8 mouse cellular contexts compared by ENCODE assay signal in genomic region chr14:56778200-56778932, GRCm38 (mm10). TPM values are rescaled to one million over a fixed set of nuclear protein-coding genes. Genes with fewer than 3 reads are reported as not detected.
DNase-seq lines count a peak whose midpoint lies in the region; ATAC-seq and TF ChIP-seq lines count a peak whose summit lies in the region.

TSS of gene Pspc1 (minus strand) at chr14:56778316.

- H3K4me3 ChIP-seq in G1E (ENCODE audit: low read depth, low read length): peak within 1 kb of the TSS; percentile 96
- peak within 1 kb of the TSS; percentile 73 for H3K4me3 ChIP-seq in forebrain, embryonic 16.5 days (replicated peaks; ENCODE audit: low read length)
- peak within 1 kb of the TSS; percentile 93 for H3K4me3 ChIP-seq in layer of hippocampus, adult 2 months
- peak within 1 kb of the TSS; percentile 91 for H3K4me3 ChIP-seq in lung, embryonic 14.5 days (ENCODE audit: low read depth, low read length)
- H3K4me3 ChIP-seq in olfactory bulb, adult 2 months (ENCODE audit: insufficient read depth, low read depth, low read length): peak within 1 kb of the TSS; percentile 60
- peak within 1 kb of the TSS; percentile 62 for H3K4me3 ChIP-seq in thymus, adult 2 months (ENCODE audit: control insufficient read depth, insufficient read depth, low read length)

- peak; percentile 89 for ATAC-seq in G1E (ENCODE audit: extremely low read depth, insufficient number of reproducible peaks, low FRiP score, poor library complexity, severe bottlenecking)
- ATAC-seq in forebrain, embryonic 16.5 days: peak; percentile 96
- peak; percentile 97 for ATAC-seq in lung, embryonic 14.5 days (ENCODE audit: insufficient read depth)

- 0% methylated on average over 36 of the region's 36 CpGs for WGBS in forebrain, embryonic 16.5 days
- under 1% methylated on average over 36 of the region's 36 CpGs for WGBS in lung, embryonic 14.5 days
- under 1% methylated on average over 36 of the region's 36 CpGs for WGBS in olfactory bulb, adult 2 months
- WGBS in thymus, adult 2 months: under 1% methylated on average over 36 of the region's 36 CpGs

- TF ChIP-seq POLR2A in olfactory bulb, adult 2 months (IDR thresholded peaks at IDR 0.05; ENCODE audit: insufficient read depth, low read depth, low read length): peak; percentile 93
- peak; percentile 84 for TF ChIP-seq POLR2A in thymus, adult 2 months (IDR thresholded peaks at IDR 0.05; ENCODE audit: control insufficient read depth, extremely low read depth, insufficient read depth, low read length, poor library complexity)

- intact Hi-C loops in heart, postnatal 36 days (cut with DNase I): loop anchor here (2.0 to 10.0 kb wide), 4 partner anchors 34 to 204 kb away; partner anchors contain the start of genes Cenpj, Mphosph8, Parp4 and Zmym2

- H3K9ac ChIP-seq in forebrain, embryonic 16.5 days (replicated peaks; ENCODE audit: low read depth, low read length): peak within 1 kb of the TSS; percentile 90
- H3K9ac ChIP-seq in lung, embryonic 14.5 days: peak within 1 kb of the TSS; percentile 91

- H3K27me3 ChIP-seq in G1E (ENCODE audit: insufficient read depth, low read length): no peaks in the 10 kb centered on the region
- H3K27me3 ChIP-seq in forebrain, embryonic 16.5 days (replicated peaks; ENCODE audit: control insufficient read depth, insufficient read depth, low read length): no peaks in the 10 kb centered on the region
- no peaks in the 10 kb centered on the region for H3K27me3 ChIP-seq in lung, embryonic 14.5 days (ENCODE audit: insufficient read depth, low read length)
- H3K27me3 ChIP-seq in thymus, adult 2 months (ENCODE audit: control insufficient read depth, insufficient read depth, low read length): no peaks in the 10 kb centered on the region

- peaks cover 18% of the 10 kb centered on the region for H3K36me3 ChIP-seq in G1E (replicated peaks)
- no peaks in the 10 kb centered on the region for H3K36me3 ChIP-seq in forebrain, embryonic 16.5 days (ENCODE audit: control insufficient read depth, insufficient read depth)
- peaks cover 5% of the 10 kb centered on the region; the same call in 1 of the 2 replicates for H3K36me3 ChIP-seq in lung, embryonic 14.5 days (ENCODE audit: insufficient read depth)
- no peaks in the 10 kb centered on the region for H3K36me3 ChIP-seq in thymus, adult 2 months (ENCODE audit: control insufficient read depth, insufficient read depth, low read length)

- peak; percentile 68 for DNase-seq in G1E (ENCODE audit: low spot score)
- peak; percentile 97 to 99 for DNase-seq in cerebellum, adult 18-20 months
- DNase-seq in heart, postnatal 36 days: peak; percentile 97 to 98
- DNase-seq in layer of hippocampus, adult 2 months (ENCODE audit: low spot score in 2 of 2): peak; percentile 96 to 97
- peak; percentile 99 for DNase-seq in lung, embryonic 14.5 days
- DNase-seq in thymus, adult 2 months: peak; percentile 94

- no peaks in the 10 kb centered on the region for H3K9me3 ChIP-seq in G1E (replicated peaks)
- H3K9me3 ChIP-seq in forebrain, embryonic 16.5 days (ENCODE audit: control insufficient read depth, low read length): no peaks in the 10 kb centered on the region
- no peaks in the 10 kb centered on the region for H3K9me3 ChIP-seq in lung, embryonic 14.5 days (ENCODE audit: low read depth, low read length)

- no peak for TF ChIP-seq CTCF in G1E (IDR thresholded peaks at IDR 0.05; ENCODE audit: low read depth, low read length)
- TF ChIP-seq CTCF in layer of hippocampus, adult 2 months (conservative IDR thresholded peaks at IDR 0.05): no peak
- TF ChIP-seq CTCF in lung, embryonic 14.5 days (IDR thresholded peaks at IDR 0.05; ENCODE audit: low read depth): no peak
- TF ChIP-seq CTCF in olfactory bulb, adult 2 months (IDR thresholded peaks at IDR 0.05; ENCODE audit: insufficient read depth, low read depth, low read length): no peak
- TF ChIP-seq CTCF in thymus, adult 2 months (IDR thresholded peaks at IDR 0.05; ENCODE audit: borderline replicate concordance, control insufficient read depth, extremely low read depth, insufficient read depth, low read length, poor library complexity): no peak

- H3K27ac ChIP-seq in forebrain, embryonic 16.5 days (ENCODE audit: low read length): peak within 1 kb of the TSS; percentile 96
- peak within 1 kb of the TSS; percentile 95 for H3K27ac ChIP-seq in layer of hippocampus, adult 2 months
- H3K27ac ChIP-seq in lung, embryonic 14.5 days (ENCODE audit: low read depth): peak within 1 kb of the TSS; percentile 97
- peak within 1 kb of the TSS; percentile 80 for H3K27ac ChIP-seq in olfactory bulb, adult 2 months (ENCODE audit: insufficient read depth, low read depth, low read length)
- peak within 1 kb of the TSS; percentile 69 for H3K27ac ChIP-seq in thymus, adult 2 months (ENCODE audit: control insufficient read depth, insufficient read depth, low read length)

- H3K4me2 ChIP-seq in forebrain, embryonic 16.5 days (ENCODE audit: low read length): peak within 1 kb of the TSS; percentile 77
- peak within 1 kb of the TSS; percentile 81 for H3K4me2 ChIP-seq in lung, embryonic 14.5 days

- peaks cover 28% of the 10 kb centered on the region for H3K4me1 ChIP-seq in G1E (ENCODE audit: insufficient read depth, low read depth, low read length)
- peaks cover 24% of the 10 kb centered on the region for H3K4me1 ChIP-seq in forebrain, embryonic 16.5 days (replicated peaks; ENCODE audit: control insufficient read depth, insufficient read depth, low read length)
- peaks cover 3% of the 10 kb centered on the region; the same call in 1 of the 2 replicates for H3K4me1 ChIP-seq in lung, embryonic 14.5 days (ENCODE audit: insufficient read depth)
- H3K4me1 ChIP-seq in olfactory bulb, adult 2 months (ENCODE audit: control insufficient read depth, insufficient read depth, low read length): peaks cover 6% of the 10 kb centered on the region; the same call in 1 of the 2 replicates
- H3K4me1 ChIP-seq in thymus, adult 2 months (replicated peaks; ENCODE audit: control insufficient read depth, insufficient read depth, low read length): peaks cover 8% of the 10 kb centered on the region

RNA-seq across cellular contexts. Expression of gene Pspc1, which starts in this region (rescaled TPM):
- 87.9 and 104 TPM in 2 replicates for total RNA-seq in G1E (2014; fragmentation: Nextera tagmentation)
- 49.7 and 67.7 TPM in 2 replicates for total RNA-seq in G1E (2017)
- polyA plus RNA-seq in G1E (2012): 10.4 and 11.5 TPM in 2 replicates
- polyA plus RNA-seq in forebrain, embryonic 16.5 days (2015; fragmentation: Nextera tagmentation; extraction: Ambion mirVana): 36.7 and 48.5 TPM in 2 replicates
- 10 to 100 TPM; 14.9 to 16.2 TPM for total RNA-seq in heart, postnatal 36 days (2021)
- total RNA-seq in layer of hippocampus, adult 2 months (2021): 10 to 100 TPM; 59.5 to 70.8 TPM
- 36.8 and 38.1 TPM in 2 replicates for polyA plus RNA-seq in lung, embryonic 14.5 days (2014; fragmentation: Nextera tagmentation; extraction: Ambion mirVana)
- not detected in 2 replicates for polyA plus RNA-seq in olfactory bulb, adult 2 months (2012; ENCODE audit: insufficient read depth, insufficient read length, low replicate concordance, missing spikeins)
- polyA plus RNA-seq in thymus, adult 2 months (2012; rRNA removed): 10.4 and 12.4 TPM in 2 replicates

Comparison
In these comparisons a context has a peak if more than half of its experiments do, and no peak if none do; other contexts are left out.
1. Peak in every context shown above with its lines: DNase-seq, ATAC-seq, H3K4me3 ChIP-seq and H3K27ac ChIP-seq.
2. RNA of gene Pspc1 (polyA plus RNA-seq): 36.7 to 48.5 TPM in forebrain, embryonic 16.5 days, 36.8 to 38.1 TPM in lung, embryonic 14.5 days, 10.4 to 11.5 TPM in G1E and 10.4 to 12.4 TPM in thymus, adult 2 months; not detected in olfactory bulb, adult 2 months; every median in the first group is over 10 times any median in the second.